Mouse (Mus musculus) thymus, adult 2 months (tissue): ENCODE results near the gene Slc7a7.

ENCODE experiments used
- CTCF ChIP-seq: fragments of 200-500 bp; IDR thresholded peaks from 2 replicates; pipeline ENCODE4 v1.5.1; 2012; ENCODE audit warnings: mild to moderate bottlenecking, control low read depth, low read length, moderate library complexity, borderline replicate concordance; ENCODE audit not compliant: control insufficient read depth, poor library complexity, insufficient read depth; ENCODE audit errors: extremely low read depth
- POLR2A ChIP-seq: fragments of 200-500 bp; IDR thresholded peaks from 2 replicates; pipeline ENCODE4 v1.6.1; 2012; ENCODE audit warnings: mild to moderate bottlenecking, low read length, control low read depth, moderate library complexity; ENCODE audit not compliant: control insufficient read depth, poor library complexity, insufficient read depth; ENCODE audit errors: extremely low read depth

DNA sequence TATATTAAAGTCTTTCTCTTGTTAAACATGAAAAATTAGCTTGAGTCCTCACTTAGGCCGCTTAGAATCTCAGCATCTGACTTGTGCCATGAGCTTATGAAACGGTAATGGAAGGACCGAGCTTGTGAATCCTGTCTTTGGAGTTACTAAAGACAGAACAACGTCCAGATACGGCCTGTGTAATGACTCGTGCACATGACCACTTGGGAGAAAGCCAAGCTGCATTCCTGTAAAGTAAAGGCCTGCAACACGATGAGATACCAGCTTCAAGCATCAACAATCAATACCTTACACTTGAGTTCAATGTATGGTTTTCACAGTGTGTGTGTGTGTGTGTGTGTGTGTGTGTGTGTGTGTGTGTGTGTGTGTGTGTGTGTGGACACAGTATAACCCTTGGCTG is 20.9 kb downstream of the Slc7a7 start:
- no peak for TF ChIP-seq POLR2A
- TF ChIP-seq CTCF = no peak
